In the genomic region with DNA sequence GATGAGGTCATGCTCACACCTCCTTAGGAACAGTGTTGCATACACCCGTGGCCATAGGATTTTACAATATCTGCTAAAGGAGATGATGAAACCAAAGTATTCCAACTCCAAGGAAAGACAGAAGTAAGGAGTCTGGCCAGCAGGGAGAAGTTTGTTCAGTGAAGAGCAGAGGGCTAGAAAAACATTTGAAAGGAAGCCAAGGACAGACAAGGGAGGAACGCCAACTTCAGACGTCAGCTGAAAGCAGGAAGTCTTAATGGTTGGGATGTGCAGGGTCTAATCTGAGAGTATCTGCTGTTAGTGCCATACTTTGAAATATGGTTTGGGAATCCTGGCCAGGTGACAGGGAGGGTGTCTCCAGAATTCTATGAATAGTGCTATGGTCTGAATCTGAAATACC, we compare ENCODE assay signal across 9 mouse cellular contexts.
DNase-seq lines count a peak whose midpoint lies in the region; ATAC-seq lines count a peak whose summit lies in the region.
"Had no signal": no experiment of that assay in that cellular context is flagged by ENCODE, and none has a peak within 500 bp of the region (broad histone marks: within the 10 kb centered on the region; RNA-seq: fewer than 3 reads in every experiment).

No protein-coding gene starts in this region.

- H3K36me3 ChIP-seq in limb, embryonic 13.5 days = no peaks in the 10 kb centered on the region
- no peaks in the 10 kb centered on the region for H3K36me3 ChIP-seq in limb, embryonic 10.5 days

- H3K9me3 ChIP-seq in limb, embryonic 13.5 days = no peaks in the 10 kb centered on the region
- no peaks in the 10 kb centered on the region for H3K9me3 ChIP-seq in limb, embryonic 10.5 days (replicated peaks)

- no peaks in the 10 kb centered on the region for H3K27me3 ChIP-seq in limb, embryonic 13.5 days
- H3K27me3 ChIP-seq in limb, embryonic 10.5 days (ENCODE audit: low read depth, poor library complexity, severe bottlenecking) = no peaks in the 10 kb centered on the region

- WGBS in limb, embryonic 13.5 days = 66% methylated on average over 3 of the region's 3 CpGs
- 73% methylated on average over 3 of the region's 3 CpGs for WGBS in limb, embryonic 10.5 days

- no peak overlapping the region for H3K4me3 ChIP-seq in limb, embryonic 13.5 days
- H3K4me3 ChIP-seq in limb, embryonic 10.5 days = no peak overlapping the region

- H3K4me2 ChIP-seq in limb, embryonic 13.5 days (replicated peaks) = no peak overlapping the region

- H3K9ac ChIP-seq in limb, embryonic 13.5 days = no peak overlapping the region
- H3K9ac ChIP-seq: liver, embryonic 14.5 days had no signal

- H3K4me1 ChIP-seq in limb, embryonic 13.5 days = no peaks in the 10 kb centered on the region
- peaks cover 11% of the 10 kb centered on the region for H3K4me1 ChIP-seq in limb, embryonic 10.5 days

- ATAC-seq in limb, embryonic 13.5 days (ENCODE audit: low FRiP score, low read depth) = no peak

- H3K27ac ChIP-seq in limb, embryonic 13.5 days = peak overlapping the region; percentile 28; the same call in 1 of the 2 replicates
- H3K27ac ChIP-seq in limb, embryonic 10.5 days = no peak overlapping the region
- H3K27ac ChIP-seq: liver, embryonic 14.5 days had no signal

- DNase-seq in limb, embryonic 10.5 days (ENCODE audit: low spot score) = no peak
- peak; percentile 37 for DNase-seq in gastrocnemius, postnatal 10 days
- peak; percentile 73 for DNase-seq in kidney, adult 9 months
- peak; percentile 84 for DNase-seq in skeletal muscle tissue, adult 2 months (ENCODE audit: low read depth, low spot score)
- DNase-seq in left cerebral cortex, adult 18-20 months (ENCODE audit: low spot score in 2 of 2) = no peak
- DNase-seq in cerebellum, adult 11-12 months = no peak
- no peak for DNase-seq in spleen, postnatal 36 days (ENCODE audit: low spot score in 2 of 2)

Comparison
In these comparisons a context has a peak if more than half of its experiments do, and no peak if none do; other contexts are left out.
1. DNase-seq: peak in gastrocnemius, postnatal 10 days (single experiment), kidney, adult 9 months (single experiment) and skeletal muscle tissue, adult 2 months (single experiment); none in limb, embryonic 10.5 days (single experiment), left cerebral cortex, adult 18-20 months (0 of 2), cerebellum, adult 11-12 months (single experiment) and spleen, postnatal 36 days (0 of 2).